Mouse (Mus musculus) heart, postnatal 0 days (tissue): ENCODE results near the gene Serpini1.

Source experiments
- CTCF ChIP-seq: IDR thresholded peaks from 2 replicates; pipeline ENCODE4 v1.5.1; 2016; ENCODE audit warnings: antibody characterized with exemption, control low read depth, low read depth
- EP300 ChIP-seq: IDR thresholded peaks from 2 replicates; pipeline ENCODE4 v1.6.1; 2016; ENCODE audit warnings: antibody characterized with exemption, low read depth

- TF ChIP-seq EP300 (no peak), CTCF (no peak)
Observed at GRCm38 (mm10) chr3:75531074-75531473, 26.3 kb upstream of the Serpini1 start.
